Mouse (Mus musculus): ENCODE measurements around the gene Gm43302.
"Not testable (repeated sequence)": the region's sequence is repeated elsewhere in the genome, so short reads cannot be mapped to it uniquely, and the experiment has no call there.

The Gm43302 gene

GRCm38 (mm10) chr5:105199149-105199548, 94.3 kb downstream of the Gm43302 start:
- DNase-seq (ENCODE audit: low read depth, low spot score), result not testable (repeated sequence)

GRCm38 (mm10) chr5:105197915-105198560, 95.5 kb downstream of the Gm43302 start:
- DNase-seq (ENCODE audit: low read depth, low spot score), result not testable (repeated sequence)

DNA sequence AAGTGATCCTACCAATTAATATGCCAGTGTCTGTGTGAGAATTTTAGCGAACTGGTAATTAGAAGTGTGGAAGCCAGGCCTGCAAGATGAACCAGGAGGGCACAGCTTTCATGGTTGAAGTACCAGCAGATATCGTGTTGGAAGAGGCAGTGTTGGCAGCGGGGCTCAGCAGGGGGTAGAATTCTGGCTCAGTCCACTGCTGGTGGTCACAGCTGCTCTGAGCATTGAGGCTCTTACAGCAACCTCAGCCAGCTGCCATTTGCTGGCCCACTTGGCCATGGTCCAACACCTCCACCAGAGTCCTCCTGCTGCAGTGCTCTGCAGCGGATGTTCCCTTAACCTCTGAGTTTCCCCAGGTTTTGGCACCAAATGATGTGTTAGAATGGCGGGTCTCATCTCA, 97.2 kb downstream of the Gm43302 start:
- not testable (repeated sequence) for DNase-seq (ENCODE audit: low read depth, low spot score)

DNA sequence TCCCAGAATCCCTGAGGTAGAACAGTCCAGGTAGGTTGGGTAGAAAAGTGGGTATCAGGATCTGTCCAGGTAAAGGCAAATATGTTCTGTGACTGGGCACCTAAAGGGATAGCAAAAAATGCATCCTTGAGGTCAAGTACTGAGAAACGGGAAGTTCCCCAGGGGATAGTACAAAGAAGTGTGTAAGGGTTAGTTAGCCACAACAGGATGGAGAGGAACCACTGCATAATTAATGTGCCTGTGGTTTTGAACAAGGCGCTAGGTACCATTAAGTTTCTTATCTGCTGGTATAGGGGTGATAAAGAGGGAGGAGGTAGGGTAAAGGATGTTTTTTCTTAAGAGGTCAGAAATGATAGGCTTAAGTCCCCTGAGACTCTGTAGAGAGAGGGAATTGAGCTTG, 101.0 kb downstream of the Gm43302 start:
- DNase-seq (ENCODE audit: low read depth, low spot score), result not testable (repeated sequence)

- no peak for DNase-seq (ENCODE audit: low read depth, low spot score)
Observed at GRCm38 (mm10) chr5:105181446-105181845, 112.0 kb downstream of the Gm43302 start.

Measured in embryo, embryonic 11.5 days (tissue).